Mouse (Mus musculus) intestine, postnatal 0 days (tissue): ENCODE results near the gene Adamtsl3. TPM values are rescaled to one million over a fixed set of nuclear protein-coding genes. Genes with fewer than 3 reads are reported as not detected.

Experiments used
- ATAC-seq: fragments of 200-750 bp; cut with Nextera tagmentation; 2 replicates; pipeline ENCODE4 v1.8.0; 2017; ENCODE audit warnings: mild to moderate bottlenecking, moderate TSS enrichment, moderate library complexity
- H3K27ac ChIP-seq: fragments of 300-500 bp; sonication (generic); 2 replicates; pipeline ENCODE4 v1.5.1; 2014; ENCODE audit warnings: mild to moderate bottlenecking, low read depth, low read length, moderate library complexity
- H3K27me3 ChIP-seq: fragments of 300-500 bp; sonication (generic); replicated peaks from 2 replicates; pipeline ENCODE4 v1.6.1; 2014; ENCODE audit warnings: low read length, mixed read lengths; ENCODE audit not compliant: control insufficient read depth, insufficient read depth
- H3K36me3 ChIP-seq: fragments of 300-500 bp; sonication (generic); 2 replicates; pipeline ENCODE4 v1.6.1; 2014; ENCODE audit warnings: mild to moderate bottlenecking, moderate library complexity; ENCODE audit not compliant: control insufficient read depth, insufficient read depth
- H3K4me1 ChIP-seq: fragments of 300-500 bp; sonication (generic); replicated peaks from 2 replicates; pipeline ENCODE4 v1.6.1; 2014; ENCODE audit warnings: antibody characterized with exemption, low read length, mixed read lengths; ENCODE audit not compliant: control insufficient read depth, insufficient read depth
- H3K4me2 ChIP-seq: fragments of 300-500 bp; sonication (generic); replicated peaks from 2 replicates; pipeline ENCODE4 v1.6.1; 2014; ENCODE audit warnings: low read depth, mild to moderate bottlenecking, moderate library complexity
- H3K4me3 ChIP-seq: fragments of 300-500 bp; sonication (generic); 2 replicates; pipeline ENCODE4 v1.5.1; 2014; ENCODE audit warnings: low read depth, low read length
- H3K9ac ChIP-seq: fragments of 300-500 bp; sonication (generic); 2 replicates; pipeline ENCODE4 v1.6.1; 2014; ENCODE audit warnings: mild to moderate bottlenecking, low read depth, low read length
- H3K9me3 ChIP-seq: fragments of 300-500 bp; sonication (generic); 2 replicates; pipeline ENCODE4 v1.6.1; 2016; ENCODE audit warnings: mixed run types; ENCODE audit not compliant: control insufficient read depth
- CTCF ChIP-seq: sonication (generic); IDR thresholded peaks from 2 replicates; pipeline ENCODE4 v1.5.1; 2016; ENCODE audit warnings: low read depth, mild to moderate bottlenecking, control low read depth, antibody characterized with exemption, moderate library complexity
- WGBS: fragments of 180-500 bp; shearing (Covaris S2); extraction: QIAGEN DNeasy Blood & Tissue Kit; methylation state at CpG from one replicate; pipeline ENCODE4 v1.1.7; 2014; 5-methylcytosine and 5-hydroxymethylcytosine counted together
- polyA plus RNA-seq: library from polyadenylated mRNA; unstranded; fragments of >200 nt; fragmentation: Nextera tagmentation; extraction: Ambion mirVana; gene quantifications from 2 replicates; pipeline ENCODE4 v1.2.1, GENCODE M21; 2015

Adamtsl3 gene
- polyA plus RNA-seq, 1 experiment from 2014 or later = 0.96 TPM

GRCm38 (mm10) chr7:82318515-82318914 lies 17.0 kb upstream of the Adamtsl3 start:
- no peak overlapping the region for H3K9ac ChIP-seq
- H3K36me3 ChIP-seq = no peaks in the 10 kb centered on the region
- no peak for TF ChIP-seq CTCF
- H3K27me3 ChIP-seq = no peaks in the 10 kb centered on the region
- no peaks in the 10 kb centered on the region for H3K4me1 ChIP-seq
- H3K9me3 ChIP-seq = no peaks in the 10 kb centered on the region
- H3K4me2 ChIP-seq = no peak overlapping the region
- 87% methylated on average over 12 of the region's 12 CpGs for WGBS
- no peak overlapping the region for H3K27ac ChIP-seq
- ATAC-seq = no peak
- H3K4me3 ChIP-seq = no peak overlapping the region

- Histone ChIP-seq H3K9ac (no peak overlapping the region), H3K9me3 (no peaks in the 10 kb centered on the region), H3K4me2 (no peak overlapping the region), H3K4me1 (no peaks in the 10 kb centered on the region), H3K4me3 (no peak overlapping the region), H3K27me3 (no peaks in the 10 kb centered on the region), H3K27ac (no peak overlapping the region), H3K36me3 (no peaks in the 10 kb centered on the region)
- 61% methylated on average over 1 of the region's 1 CpGs for WGBS
- no peak for TF ChIP-seq CTCF
- no peak for ATAC-seq
Observed at GRCm38 (mm10) chr7:82326616-82327015, 8.9 kb upstream of the Adamtsl3 start.

DNA sequence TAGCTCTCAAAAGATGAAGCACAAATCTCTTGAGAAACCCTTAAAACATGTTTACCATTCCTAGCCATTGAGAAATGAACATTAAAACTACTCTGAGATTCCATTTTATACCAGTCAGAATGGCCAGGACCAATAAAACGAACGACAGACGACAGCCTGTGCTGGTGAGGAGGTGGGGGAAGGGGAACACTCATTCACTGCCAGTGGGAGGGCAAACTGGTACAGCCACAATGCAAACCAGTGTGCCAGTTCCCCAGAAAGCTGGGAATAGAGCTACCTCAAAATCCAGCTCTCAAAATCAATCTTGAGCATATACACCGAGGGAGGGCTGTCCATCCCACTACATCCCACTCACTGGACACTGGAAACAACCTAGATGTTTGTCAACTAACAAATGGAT lies 8.3 kb upstream of the Adamtsl3 start:
- H3K4me3 ChIP-seq = no peak overlapping the region
- no peak overlapping the region for H3K27ac ChIP-seq
- TF ChIP-seq CTCF = no peak
- H3K9ac ChIP-seq = no peak overlapping the region
- 42% methylated on average over 4 of the region's 4 CpGs for WGBS
- H3K4me2 ChIP-seq = no peak overlapping the region
- H3K27me3 ChIP-seq = no peaks in the 10 kb centered on the region
- ATAC-seq = no peak
- no peaks in the 10 kb centered on the region for H3K4me1 ChIP-seq
- no peaks in the 10 kb centered on the region for H3K36me3 ChIP-seq
- no peaks in the 10 kb centered on the region for H3K9me3 ChIP-seq

GRCm38 (mm10) chr7:82327881-82328280 lies 7.6 kb upstream of the Adamtsl3 start:
- no peak for TF ChIP-seq CTCF
- no peak for ATAC-seq

DNA sequence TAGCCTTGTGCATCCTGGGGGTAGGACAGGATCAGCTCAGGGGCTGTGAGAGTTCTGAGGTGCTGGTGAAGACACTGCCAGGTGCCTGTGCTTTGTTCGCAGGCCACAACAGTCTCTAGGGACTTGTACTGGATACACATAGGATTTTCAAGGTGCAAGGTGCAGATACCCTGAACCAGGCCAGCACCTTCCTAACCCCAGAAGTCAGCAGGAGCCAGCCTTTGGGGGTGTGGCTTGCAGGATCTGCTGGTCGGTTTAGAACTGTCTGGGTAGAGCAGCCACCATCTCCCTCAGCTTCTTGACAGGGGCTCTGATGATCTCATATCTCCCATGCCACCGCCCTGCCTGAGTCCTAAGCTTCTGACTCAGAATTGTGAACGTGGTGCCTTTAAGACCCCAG lies 5.7 kb upstream of the Adamtsl3 start:
- no peak overlapping the region for H3K4me2 ChIP-seq
- 66% methylated on average over 4 of the region's 4 CpGs for WGBS
- H3K27me3 ChIP-seq = 0 out of 2 replicates have a peak, but pooled peaks cover 5% of the 10 kb centered on the region
- no peaks in the 10 kb centered on the region for H3K9me3 ChIP-seq
- no peaks in the 10 kb centered on the region for H3K36me3 ChIP-seq
- H3K4me1 ChIP-seq = no peaks in the 10 kb centered on the region
- ATAC-seq = no peak
- H3K9ac ChIP-seq = no peak overlapping the region
- H3K27ac ChIP-seq = no peak overlapping the region
- no peak overlapping the region for H3K4me3 ChIP-seq
- TF ChIP-seq CTCF = no peak

More at GRCm38 (mm10) chr7:82327881-82328280, 7.6 kb upstream of the Adamtsl3 start:
- Histone ChIP-seq H3K4me1 (no peaks in the 10 kb centered on the region), H3K36me3 (no peaks in the 10 kb centered on the region), H3K9ac (no peak overlapping the region), H3K4me3 (no peak overlapping the region), H3K9me3 (no peaks in the 10 kb centered on the region), H3K4me2 (no peak overlapping the region), H3K27ac (no peak overlapping the region), H3K27me3 (no peaks in the 10 kb centered on the region)
- 52% methylated on average over 5 of the region's 5 CpGs for WGBS

DNA sequence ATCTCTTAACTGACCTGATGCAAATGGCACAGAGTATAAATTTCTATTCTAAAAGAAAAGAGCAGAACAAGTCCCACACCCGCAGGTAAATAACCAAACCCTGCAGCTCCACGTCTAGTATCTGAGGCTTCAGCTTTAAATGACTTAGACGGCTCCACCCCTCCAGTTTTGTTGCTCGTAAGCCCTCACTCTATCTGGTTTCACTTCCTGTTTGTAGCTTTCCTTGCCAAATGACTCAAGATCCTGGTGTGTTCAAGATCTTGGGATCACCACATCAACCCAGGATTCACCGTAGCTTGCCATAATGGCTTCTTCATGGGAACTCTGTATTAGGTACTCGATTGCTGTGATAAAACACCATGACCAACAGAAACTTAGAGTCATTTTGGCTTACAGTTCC lies 4.6 kb upstream of the Adamtsl3 start:
- Histone ChIP-seq H3K9ac (no peak overlapping the region), H3K36me3 (no peaks in the 10 kb centered on the region), H3K4me1 (no peaks in the 10 kb centered on the region), H3K4me2 (no peak overlapping the region), H3K27ac (no peak overlapping the region), H3K9me3 (no peaks in the 10 kb centered on the region), H3K27me3 (peaks cover 15% of the 10 kb centered on the region), H3K4me3 (no peak overlapping the region)
- no peak for ATAC-seq
- no peak for TF ChIP-seq CTCF
- WGBS = 53% methylated on average over 6 of the region's 6 CpGs

DNA sequence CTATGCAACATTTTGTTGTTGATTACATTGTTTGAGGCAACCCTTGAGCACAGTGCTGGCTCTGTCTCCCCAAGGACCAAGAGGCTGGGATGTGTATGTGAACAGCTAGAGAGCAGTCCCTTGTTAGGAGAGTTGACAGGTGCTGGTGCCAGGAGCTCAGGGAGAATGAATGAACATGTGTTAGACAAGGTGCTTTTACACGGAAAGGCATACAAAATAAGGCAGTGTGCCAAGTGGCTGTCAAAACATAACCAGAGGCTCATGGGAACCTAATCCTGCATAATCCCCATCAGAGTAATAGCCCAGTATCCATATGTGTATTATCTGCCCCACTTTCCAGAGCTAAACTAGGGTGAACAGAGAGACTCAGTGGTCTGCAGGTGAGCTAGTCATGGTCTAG lies 1.5 kb upstream of the Adamtsl3 start:
- no peak for ATAC-seq
- WGBS = 54% methylated on average over 1 of the region's 1 CpGs
- Histone ChIP-seq H3K27ac (no peak overlapping the region), H3K9ac (no peak overlapping the region), H3K36me3 (no peaks in the 10 kb centered on the region), H3K27me3 (peaks cover 31% of the 10 kb centered on the region), H3K4me3 (no peak overlapping the region), H3K9me3 (no peaks in the 10 kb centered on the region), H3K4me2 (no peak overlapping the region), H3K4me1 (no peaks in the 10 kb centered on the region)
- no peak for TF ChIP-seq CTCF
